Mouse (Mus musculus) hindbrain, embryonic 11.5 days (tissue): Measurements from ENCODE around the gene Olfr76. TPM values are rescaled to one million over a fixed set of nuclear protein-coding genes. Genes with fewer than 3 reads are reported as not detected.
"Not testable (repeated sequence)": the region's sequence is repeated elsewhere in the genome, so short reads cannot be mapped to it uniquely, and the experiment has no call there.

Experiments
- ATAC-seq: fragments of 200-750 bp; cut with Nextera tagmentation; 2 replicates; pipeline ENCODE4 v1.8.0; 2017; ENCODE audit warnings: mild to moderate bottlenecking, moderate TSS enrichment, moderate library complexity; ENCODE audit not compliant: low FRiP score
- DNase-seq: peaks from one replicate; pipeline ENCODE4 v3.0.0-alpha.2; 2015; ENCODE audit warnings: low spot score
- H3K27ac ChIP-seq: fragments of 300-500 bp; sonication (generic); 2 replicates; pipeline ENCODE4 v1.5.1; 2014; ENCODE audit warnings: mild to moderate bottlenecking, low read depth, low read length
- H3K27me3 ChIP-seq: fragments of 300-500 bp; sonication (generic); 2 replicates; pipeline ENCODE4 v1.6.1; 2014; ENCODE audit warnings: mild to moderate bottlenecking, low read length, moderate library complexity, mixed read lengths; ENCODE audit not compliant: control insufficient read depth, insufficient read depth
- H3K36me3 ChIP-seq: fragments of 300-500 bp; sonication (generic); 2 replicates; pipeline ENCODE4 v1.6.1; 2014; ENCODE audit warnings: mild to moderate bottlenecking, low read length, moderate library complexity, mixed read lengths; ENCODE audit not compliant: control insufficient read depth, insufficient read depth
- H3K4me1 ChIP-seq: fragments of 300-500 bp; sonication (generic); replicated peaks from 2 replicates; pipeline ENCODE4 v1.6.1; 2014; ENCODE audit warnings: low read length, mixed read lengths; ENCODE audit not compliant: control insufficient read depth, insufficient read depth
- H3K4me2 ChIP-seq: fragments of 300-500 bp; sonication (generic); replicated peaks from 2 replicates; pipeline ENCODE4 v1.6.1; 2014; ENCODE audit warnings: mild to moderate bottlenecking, low read depth, low read length
- H3K4me3 ChIP-seq: fragments of 300-500 bp; sonication (generic); 2 replicates; pipeline ENCODE4 v1.5.1; 2014; ENCODE audit warnings: low read depth, low read length
- H3K9ac ChIP-seq: fragments of 300-500 bp; sonication (generic); 2 replicates; pipeline ENCODE4 v1.6.1; 2014; ENCODE audit warnings: low read depth, low read length
- H3K9me3 ChIP-seq: fragments of 300-500 bp; sonication (generic); 2 replicates; pipeline ENCODE4 v1.6.1; 2016; ENCODE audit warnings: low read length; ENCODE audit not compliant: control insufficient read depth
- WGBS: fragments of 180-500 bp; shearing (Covaris S2); extraction: QIAGEN DNeasy Blood & Tissue Kit; methylation state at CpG from one replicate; pipeline ENCODE4 v1.1.7; 2014; 5-methylcytosine and 5-hydroxymethylcytosine counted together
- polyA plus RNA-seq: library from polyadenylated mRNA; unstranded; fragments of >200 nt; fragmentation: Nextera tagmentation; extraction: Ambion mirVana; gene quantifications from 2 replicates; pipeline ENCODE4 v1.2.1, GENCODE M21; 2014

The Olfr76 gene
- polyA plus RNA-seq, 1 experiment from 2014 or later = not detected

DNA sequence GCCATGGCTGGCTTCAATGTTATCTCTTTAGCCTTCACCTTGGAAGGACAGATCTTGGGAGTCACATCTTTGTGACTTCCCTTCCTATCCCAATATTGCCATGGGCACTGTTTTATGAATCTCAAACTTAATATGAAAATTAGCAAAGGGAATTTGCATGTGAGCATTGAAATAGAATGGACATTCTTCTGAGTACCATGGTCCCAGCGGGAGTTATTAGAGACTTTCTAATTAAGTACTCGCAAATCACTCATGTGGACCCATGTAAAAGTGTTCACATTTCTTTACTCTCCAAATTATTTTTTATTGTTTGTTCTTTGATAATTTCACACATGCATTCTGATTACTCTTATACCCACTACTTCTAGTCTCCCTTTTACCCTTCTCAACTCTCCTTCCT lies 19.8 kb downstream of the Olfr76 start, which contains the start of gene Olfr1427:
Gene Olfr1427, minus strand, starts transcription at position 101 of the 400 bp plus-strand sequence.
- Histone ChIP-seq H3K4me2 (no peak within 1 kb of the TSS), H3K4me1 (no peaks in the 10 kb centered on the region), H3K27me3 (no peaks in the 10 kb centered on the region), H3K27ac (no peak within 1 kb of the TSS), H3K9ac (no peak within 1 kb of the TSS), H3K36me3 (no peaks in the 10 kb centered on the region), H3K9me3 (no peaks in the 10 kb centered on the region), H3K4me3 (no peak within 1 kb of the TSS)
- DNase-seq = no peak
- ATAC-seq = no peak
- 94% methylated on average over 2 of the region's 2 CpGs for WGBS

DNA sequence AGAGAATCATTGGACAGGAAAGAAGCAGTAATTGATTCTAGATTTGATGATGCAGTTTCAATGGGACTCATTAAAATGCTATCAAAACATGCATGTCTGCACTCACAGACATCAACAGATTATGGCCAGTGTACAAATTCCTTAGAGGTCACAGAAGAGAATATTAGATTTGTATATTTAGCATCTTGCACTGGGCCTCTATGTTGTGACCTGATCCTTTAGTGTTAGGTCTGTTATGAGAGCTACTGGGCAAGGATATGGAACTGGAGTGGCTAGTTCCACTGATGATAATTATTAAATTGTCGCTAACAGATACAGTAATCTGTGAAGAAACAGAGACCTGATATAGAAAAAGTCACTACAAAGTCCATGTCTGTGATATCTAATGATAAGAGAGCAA lies 31.1 kb downstream of the Olfr76 start, which contains the start of gene Olfr1426:
Gene Olfr1426, minus strand, starts transcription at position 101 of the 400 bp plus-strand sequence.
- Histone ChIP-seq H3K36me3 (no peaks in the 10 kb centered on the region), H3K4me1 (no peaks in the 10 kb centered on the region), H3K9me3 (no peaks in the 10 kb centered on the region), H3K27ac (no peak within 1 kb of the TSS), H3K4me3 (no peak within 1 kb of the TSS), H3K4me2 (no peak within 1 kb of the TSS), H3K9ac (no peak within 1 kb of the TSS), H3K27me3 (no peaks in the 10 kb centered on the region)
- 77% methylated on average over 1 of the region's 1 CpGs for WGBS
- no peak for DNase-seq
- ATAC-seq = no peak

DNA sequence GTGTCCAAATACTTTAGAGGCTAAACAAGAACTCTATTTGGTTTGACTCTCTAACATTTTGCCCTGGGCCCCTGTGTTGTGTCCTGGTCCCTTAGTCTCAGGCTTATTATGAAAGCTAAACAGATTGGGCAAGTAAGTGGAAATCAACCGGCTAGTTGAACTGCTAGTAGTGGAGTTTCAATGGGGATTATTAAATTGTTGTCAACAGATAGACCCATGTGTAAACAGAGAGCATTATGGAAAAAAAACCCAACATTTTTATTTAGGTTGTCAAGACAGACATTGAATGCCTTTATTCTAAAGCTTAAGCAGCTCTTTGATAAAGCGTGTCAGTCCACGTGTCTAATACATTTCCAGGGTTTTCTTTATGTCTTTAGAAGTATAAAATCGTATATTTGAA lies 45.4 kb downstream of the Olfr76 start, which contains the start of gene Olfr1425:
Gene Olfr1425, minus strand, starts transcription at position 101 of the 400 bp plus-strand sequence.
- H3K4me3 ChIP-seq, H3K27me3 ChIP-seq, DNase-seq, H3K27ac ChIP-seq, H3K9me3 ChIP-seq, ATAC-seq, H3K4me1 ChIP-seq, H3K36me3 ChIP-seq, H3K9ac ChIP-seq, H3K4me2 ChIP-seq: not testable (repeated sequence)
- 85% methylated on average over 4 of the region's 4 CpGs for WGBS

DNA sequence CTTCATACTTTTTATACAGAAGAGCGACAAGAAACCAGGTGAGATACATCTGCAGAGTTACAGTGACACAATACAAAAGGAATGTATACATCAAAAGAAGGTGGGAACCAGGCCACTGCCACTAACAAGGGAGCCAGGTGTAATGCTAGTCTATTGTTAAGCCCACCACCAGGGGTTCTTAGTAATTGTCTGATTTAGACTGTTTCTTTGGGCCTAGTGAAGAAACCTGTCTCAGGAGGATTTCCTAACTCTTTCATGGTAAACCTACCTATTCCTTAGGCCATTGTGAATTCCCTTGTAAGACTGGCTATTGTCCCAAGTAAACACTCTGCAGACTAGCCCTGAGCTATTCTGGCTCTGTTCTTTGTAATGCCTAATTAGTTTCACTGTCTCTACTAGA lies 53.5 kb downstream of the Olfr76 start:
- not testable (repeated sequence) for ATAC-seq, H3K4me3 ChIP-seq, H3K4me1 ChIP-seq, H3K4me2 ChIP-seq, H3K36me3 ChIP-seq, H3K27ac ChIP-seq, DNase-seq, H3K9ac ChIP-seq, H3K9me3 ChIP-seq, H3K27me3 ChIP-seq
- WGBS = 82% methylated on average over 1 of the region's 1 CpGs

Other genes with a start within 250 kb of the Olfr76 start
- not detected in 2 replicates for gene Olfr1419, start 248.1 kb downstream of the Olfr76 start, polyA plus RNA-seq
- gene Olfr1420, start 236.6 kb downstream of the Olfr76 start, polyA plus RNA-seq = 0.15 TPM in 1 of 2 replicates, not detected in the other
- 26.5 and 29.2 TPM in 2 replicates for gene Patl1, start 210.8 kb downstream of the Olfr76 start, polyA plus RNA-seq
- gene Osbp, start 157.3 kb downstream of the Olfr76 start, polyA plus RNA-seq = 7.5 and 8.3 TPM in 2 replicates
- not detected in 2 replicates for gene Olfr1423, start 81.9 kb downstream of the Olfr76 start, polyA plus RNA-seq
- gene Olfr1424, start 60.5 kb downstream of the Olfr76 start, polyA plus RNA-seq = not detected in 2 replicates
- not detected in 2 replicates for gene Olfr1425, start 45.5 kb downstream of the Olfr76 start, polyA plus RNA-seq
- not detected in 2 replicates for gene Olfr1426, start 31.2 kb downstream of the Olfr76 start, polyA plus RNA-seq
- not detected in 2 replicates for gene Olfr1427, start 19.9 kb downstream of the Olfr76 start, polyA plus RNA-seq
- gene Olfr1428, start 7.3 kb downstream of the Olfr76 start, polyA plus RNA-seq = not detected in 2 replicates
- not detected in 2 replicates for gene Olfr1555-ps1, start 46.9 kb upstream of the Olfr76 start, polyA plus RNA-seq
- not detected in 2 replicates for gene Olfr1431, start 77.4 kb upstream of the Olfr76 start, polyA plus RNA-seq
- not detected in 2 replicates for gene Olfr1432, start 109.4 kb upstream of the Olfr76 start, polyA plus RNA-seq
- not detected in 2 replicates for gene Olfr262, start 118.5 kb upstream of the Olfr76 start, polyA plus RNA-seq
- gene Olfr235, start 137.8 kb upstream of the Olfr76 start, polyA plus RNA-seq = not detected in 2 replicates
- not detected in 2 replicates for gene Olfr1434, start 156.7 kb upstream of the Olfr76 start, polyA plus RNA-seq
- gene Olfr1436, start 175.9 kb upstream of the Olfr76 start, polyA plus RNA-seq = not detected in 2 replicates
- gene Olfr1437, start 201.9 kb upstream of the Olfr76 start, polyA plus RNA-seq = not detected in 2 replicates
- not detected in 2 replicates for gene Olfr1438-ps1, start 212.7 kb upstream of the Olfr76 start, polyA plus RNA-seq